Mouse (Mus musculus): ENCODE measurements around the gene Cherp.

- no peak for TF ChIP-seq GATA1 (IDR thresholded peaks at IDR 0.05; ENCODE audit: low read depth, low read length)
- no peak for TF ChIP-seq ETS1 (IDR thresholded peaks at IDR 0.05; ENCODE audit: low read depth, low read length)
- TF ChIP-seq EP300 (IDR thresholded peaks at IDR 0.05; ENCODE audit: low read depth in 1 of 2, low read length in 2 of 2) = no peak
Measured at GRCm38 (mm10) chr8:72496217-72496616, 21.2 kb upstream of the Cherp start.

Data from MEL (cell line).